Mouse (Mus musculus) naive thymus-derived CD4-positive, alpha-beta T cell, adult 2 months (primary cell): Measurements from ENCODE around the gene Rnf186.
A peak's percentile ranks its signal among the peaks of the same experiment; 100 is the strongest.

Experiments
- DNase-seq: peaks from one replicate; pipeline ENCODE4 v3.0.0-alpha.2; 2011; ENCODE audit warnings: low read depth

Gene Rnf186

GRCm38 (mm10) chr4:139013281-139013680, 46.4 kb downstream of the Rnf186 start:
- no peak for DNase-seq

GRCm38 (mm10) chr4:139014793-139015192, 47.9 kb downstream of the Rnf186 start:
- peak; percentile 37 for DNase-seq
